8 mouse cellular contexts compared by ENCODE assay signal in genomic region chr13:23503797-23504196, GRCm38 (mm10). TPM values are rescaled to one million over a fixed set of nuclear protein-coding genes. Genes with fewer than 3 reads are reported as not detected.
DNase-seq lines count a peak whose midpoint lies in the region; ATAC-seq and TF ChIP-seq lines count a peak whose summit lies in the region.

No protein-coding gene starts in this region.

- H3K9me3 ChIP-seq in kidney, embryonic 15.5 days (replicated peaks), result no peaks in the 10 kb centered on the region
- H3K9me3 ChIP-seq in liver, embryonic 16.5 days (replicated peaks; ENCODE audit: control insufficient read depth, low read length), result no peaks in the 10 kb centered on the region

- H3K9ac ChIP-seq in kidney, embryonic 15.5 days, result no peak overlapping the region
- no peak overlapping the region for H3K9ac ChIP-seq in liver, embryonic 16.5 days (ENCODE audit: low read depth, low read length)

- H3K4me3 ChIP-seq in kidney, embryonic 15.5 days (replicated peaks), result peak overlapping the region; percentile 10
- H3K4me3 ChIP-seq in liver, embryonic 16.5 days (ENCODE audit: low read depth, low read length), result no peak overlapping the region
- H3K4me3 ChIP-seq in gastrocnemius, adult 2 months, result no peak overlapping the region

- peak overlapping the region; percentile 35 for H3K4me2 ChIP-seq in kidney, embryonic 15.5 days
- peak overlapping the region; percentile 18; the same call in 1 of the 2 replicates for H3K4me2 ChIP-seq in liver, embryonic 16.5 days (ENCODE audit: low read depth, low read length)

- intact Hi-C loops in gastrocnemius, adult 2 months (cut with DNase I), result no loop called here

- no peak overlapping the region for H3K27ac ChIP-seq in kidney, embryonic 15.5 days
- H3K27ac ChIP-seq in liver, embryonic 16.5 days (ENCODE audit: low read length), result no peak overlapping the region
- H3K27ac ChIP-seq in gastrocnemius, adult 2 months, result no peak overlapping the region

- WGBS in kidney, embryonic 15.5 days, result 1% methylated on average over 9 of the region's 9 CpGs
- under 1% methylated on average over 9 of the region's 9 CpGs for WGBS in liver, embryonic 16.5 days (ENCODE audit: insufficient replicate concordance)

- peaks cover 36% of the 10 kb centered on the region for H3K4me1 ChIP-seq in kidney, embryonic 15.5 days
- H3K4me1 ChIP-seq in liver, embryonic 16.5 days (ENCODE audit: control insufficient read depth, low read depth, low read length), result peaks cover 49% of the 10 kb centered on the region

- peak; percentile 49 for ATAC-seq in granulocyte monocyte progenitor cell, adult 5-6 weeks (replicated peaks; ENCODE audit: poor library complexity, severe bottlenecking)
- ATAC-seq in kidney, embryonic 15.5 days (replicated peaks; ENCODE audit: low FRiP score), result no peak
- ATAC-seq in liver, embryonic 16.5 days (ENCODE audit: low read depth), result no peak

- no peak for TF ChIP-seq CTCF in gastrocnemius, adult 2 months (IDR thresholded peaks at IDR 0.05)

- H3K36me3 ChIP-seq in kidney, embryonic 15.5 days, result no peaks in the 10 kb centered on the region
- no peaks in the 10 kb centered on the region for H3K36me3 ChIP-seq in liver, embryonic 16.5 days (ENCODE audit: control insufficient read depth, insufficient read depth)

- peak; percentile 53 for DNase-seq in urinary bladder, postnatal 14 days (ENCODE audit: low spot score)
- no peak for DNase-seq in urinary bladder, postnatal 10 days (ENCODE audit: low spot score)
- peak; percentile 62 for DNase-seq in c-Kit-negative CD71-positive TER-119-positive erythroid progenitor cells, embryonic 14.5 days (ENCODE audit: low read depth, low spot score)
- peak; percentile 10 for DNase-seq in skeletal muscle tissue, adult 2 months (ENCODE audit: low read depth, low spot score)
- DNase-seq in gastrocnemius, adult 2 months, result no peak

- H3K27me3 ChIP-seq in kidney, embryonic 15.5 days, result no peaks in the 10 kb centered on the region
- no peaks in the 10 kb centered on the region for H3K27me3 ChIP-seq in liver, embryonic 16.5 days (ENCODE audit: control insufficient read depth, insufficient read depth, low read depth, low read length)

RNA-seq across cellular contexts. Expression of gene Btn2a2, which starts 15.1 kb away (rescaled TPM):
- total RNA-seq in granulocyte monocyte progenitor cell, adult 5-6 weeks (2014; fragmentation: Nextera tagmentation), result not detected in 2 replicates
- not detected in 2 replicates for total RNA-seq in granulocyte monocyte progenitor cell, adult 5-6 weeks (2017)
- polyA plus RNA-seq in kidney, embryonic 15.5 days (2015; fragmentation: Nextera tagmentation; extraction: Ambion mirVana), result 0.55 and 0.71 TPM in 2 replicates
- not detected in 2 replicates for polyA plus RNA-seq in liver, embryonic 16.5 days (2015; fragmentation: Nextera tagmentation; extraction: Ambion mirVana)
- total RNA-seq in gastrocnemius, adult 2 months (2021), result not detected

RNA-seq across cellular contexts. Expression of gene Hist1h4h, which starts 27.1 kb away (rescaled TPM):
- 19.7 and 101 TPM in 2 replicates for total RNA-seq in granulocyte monocyte progenitor cell, adult 5-6 weeks (2014; fragmentation: Nextera tagmentation)
- 1,184 and 1,507 TPM in 2 replicates for total RNA-seq in granulocyte monocyte progenitor cell, adult 5-6 weeks (2017)
- 7.5 and 7.8 TPM in 2 replicates for polyA plus RNA-seq in kidney, embryonic 15.5 days (2015; fragmentation: Nextera tagmentation; extraction: Ambion mirVana)
- 5.5 and 9.8 TPM in 2 replicates for polyA plus RNA-seq in liver, embryonic 16.5 days (2015; fragmentation: Nextera tagmentation; extraction: Ambion mirVana)
- total RNA-seq in gastrocnemius, adult 2 months (2021), result 100 to 1,000 TPM; 131 to 139 TPM

RNA-seq across cellular contexts. Expression of gene Hist1h2af, which starts 29.9 kb away (rescaled TPM):
- 23.5 TPM in 1 of 2 replicates, not detected in the other for total RNA-seq in granulocyte monocyte progenitor cell, adult 5-6 weeks (2014; fragmentation: Nextera tagmentation)
- 2,010 and 2,453 TPM in 2 replicates for total RNA-seq in granulocyte monocyte progenitor cell, adult 5-6 weeks (2017)
- polyA plus RNA-seq in kidney, embryonic 15.5 days (2015; fragmentation: Nextera tagmentation; extraction: Ambion mirVana), result 3.3 and 7.3 TPM in 2 replicates
- polyA plus RNA-seq in liver, embryonic 16.5 days (2015; fragmentation: Nextera tagmentation; extraction: Ambion mirVana), result 2.0 and 6.7 TPM in 2 replicates
- total RNA-seq in gastrocnemius, adult 2 months (2021), result 1 to 10 TPM in 1 of 2 experiments, not detected in 1; 2.0 TPM

RNA-seq across cellular contexts. Expression of gene Hist1h3g, which starts 31.4 kb away (rescaled TPM):
- total RNA-seq in granulocyte monocyte progenitor cell, adult 5-6 weeks (2014; fragmentation: Nextera tagmentation), result 60.4 and 108 TPM in 2 replicates
- total RNA-seq in granulocyte monocyte progenitor cell, adult 5-6 weeks (2017), result 191 and 281 TPM in 2 replicates
- 6.6 and 6.9 TPM in 2 replicates for polyA plus RNA-seq in kidney, embryonic 15.5 days (2015; fragmentation: Nextera tagmentation; extraction: Ambion mirVana)
- 11.0 and 14.8 TPM in 2 replicates for polyA plus RNA-seq in liver, embryonic 16.5 days (2015; fragmentation: Nextera tagmentation; extraction: Ambion mirVana)
- total RNA-seq in gastrocnemius, adult 2 months (2021), result not detected

RNA-seq across cellular contexts. Expression of gene Btn1a1, which starts 38.1 kb away (rescaled TPM):
- total RNA-seq in granulocyte monocyte progenitor cell, adult 5-6 weeks (2014; fragmentation: Nextera tagmentation), result not detected in 2 replicates
- not detected in 2 replicates for total RNA-seq in granulocyte monocyte progenitor cell, adult 5-6 weeks (2017)
- 0.08 and 0.12 TPM in 2 replicates for polyA plus RNA-seq in kidney, embryonic 15.5 days (2015; fragmentation: Nextera tagmentation; extraction: Ambion mirVana)
- 1.9 and 2.0 TPM in 2 replicates for polyA plus RNA-seq in liver, embryonic 16.5 days (2015; fragmentation: Nextera tagmentation; extraction: Ambion mirVana)
- total RNA-seq in gastrocnemius, adult 2 months (2021), result not detected

Comparison
In these comparisons a context has a peak if more than half of its experiments do, and no peak if none do; other contexts are left out.
1. DNase-seq: peak in urinary bladder, postnatal 14 days (single experiment), c-Kit-negative CD71-positive TER-119-positive erythroid progenitor cells, embryonic 14.5 days (single experiment) and skeletal muscle tissue, adult 2 months (single experiment); none in urinary bladder, postnatal 10 days (single experiment) and gastrocnemius, adult 2 months (single experiment).